Mouse (Mus musculus): ENCODE measurements around the gene Dlg1.

Dlg1 gene

DNA sequence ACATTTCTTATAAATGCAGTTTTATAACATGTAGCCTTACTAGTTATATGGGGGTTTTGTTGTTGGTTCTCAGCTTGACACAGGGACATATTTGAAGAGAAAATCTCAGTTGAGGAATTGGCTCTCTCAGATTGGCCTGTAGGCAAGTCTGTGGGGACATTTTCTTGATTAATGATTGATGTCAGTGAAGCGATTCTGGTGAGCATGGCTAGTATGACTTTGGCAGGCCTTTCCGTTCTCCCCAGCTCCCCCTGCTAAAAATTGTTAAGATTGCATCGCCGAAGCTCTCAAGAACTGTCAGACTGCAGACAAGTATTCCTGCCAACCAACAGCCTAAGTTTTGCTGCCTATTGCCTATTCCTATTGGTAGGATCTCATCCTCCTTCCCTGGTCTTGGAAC, 73.8 kb downstream of the Dlg1 start:
- DNase-seq (ENCODE audit: low spot score in 2 of 2) = no peak

DNA sequence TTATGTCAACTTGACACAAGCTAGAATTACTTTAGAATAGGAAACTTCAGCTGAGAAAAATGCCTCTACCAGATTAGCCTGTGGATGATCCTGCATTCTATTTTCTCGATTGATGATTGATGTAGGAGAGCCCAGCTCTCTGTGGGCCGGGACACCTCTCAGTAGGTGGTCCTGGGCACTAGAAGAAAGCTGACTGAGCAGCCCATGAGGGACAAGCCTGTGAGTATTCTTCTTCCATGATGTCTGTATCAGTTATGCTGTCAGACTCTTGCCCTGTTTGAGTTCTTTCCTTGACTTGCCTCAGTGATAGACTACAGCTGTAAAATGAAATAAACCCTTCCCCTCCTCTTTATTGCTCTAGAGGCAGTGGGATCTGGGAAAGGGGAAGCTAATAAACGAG, 74.5 kb downstream of the Dlg1 start:
- DNase-seq (ENCODE audit: low spot score in 2 of 2) = no peak

DNA sequence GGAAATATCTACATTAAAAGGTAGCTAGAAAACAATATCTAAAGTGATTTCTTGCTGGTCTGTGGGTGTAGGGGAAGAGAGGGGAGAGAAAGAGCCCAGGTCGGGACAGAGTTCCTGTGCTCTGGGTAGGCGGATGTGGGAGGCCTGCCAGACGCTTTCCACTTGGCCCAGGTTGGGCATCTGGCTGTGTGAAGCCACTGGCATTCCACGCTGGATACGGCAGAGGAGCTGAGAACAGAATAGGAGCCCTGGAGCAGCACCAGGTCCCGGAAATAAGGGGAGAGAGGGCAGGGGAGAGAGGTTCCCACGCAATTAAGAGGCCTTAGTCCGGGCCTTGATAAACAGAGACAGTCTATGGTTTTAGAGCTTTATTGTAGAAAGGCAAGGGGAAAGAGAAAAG, 77.0 kb downstream of the Dlg1 start:
- DNase-seq (ENCODE audit: low spot score in 2 of 2) = no peak

DNA sequence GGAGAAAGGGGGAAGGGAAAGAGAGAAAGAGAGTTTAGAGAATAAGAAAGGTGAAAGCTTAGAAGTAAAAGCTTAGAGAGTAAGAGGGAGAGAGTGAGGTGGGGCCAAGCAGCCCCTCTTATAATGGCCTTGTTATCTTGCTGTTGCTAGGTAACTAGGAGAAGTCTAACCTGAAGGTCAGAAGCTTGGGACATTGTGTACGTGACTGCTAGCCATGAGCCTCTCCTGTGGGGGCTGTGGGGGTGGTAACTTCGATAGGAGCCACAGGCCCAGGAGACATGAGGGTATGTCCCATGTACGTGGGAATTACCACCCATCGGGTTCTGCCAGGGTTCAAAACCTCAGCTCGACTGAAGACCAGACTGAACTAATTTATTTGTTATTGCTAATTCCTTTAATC, 77.5 kb downstream of the Dlg1 start:
- DNase-seq (ENCODE audit: low spot score in 2 of 2) = no peak

DNA sequence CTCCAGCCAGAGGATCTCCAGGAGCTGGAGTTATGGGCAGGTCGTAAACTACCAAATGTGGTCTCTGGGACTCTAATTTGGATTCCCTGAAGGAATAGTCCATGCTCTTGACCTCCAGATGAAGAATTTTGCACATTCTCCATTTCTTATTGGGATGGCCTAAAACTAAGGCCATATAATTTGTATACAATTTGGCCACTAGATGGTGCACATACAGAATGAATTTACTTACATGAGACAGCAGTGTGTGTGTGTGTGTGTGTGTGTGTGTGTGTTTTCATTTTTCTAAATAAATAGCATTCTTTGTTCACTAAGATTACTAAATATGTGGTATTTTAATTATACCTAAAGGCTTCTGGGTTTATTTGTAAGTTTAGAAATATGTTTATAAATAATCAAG, 87.3 kb downstream of the Dlg1 start:
- DNase-seq (ENCODE audit: low spot score in 2 of 2) = peak in 1 of 2 experiments; percentile 17

DNA sequence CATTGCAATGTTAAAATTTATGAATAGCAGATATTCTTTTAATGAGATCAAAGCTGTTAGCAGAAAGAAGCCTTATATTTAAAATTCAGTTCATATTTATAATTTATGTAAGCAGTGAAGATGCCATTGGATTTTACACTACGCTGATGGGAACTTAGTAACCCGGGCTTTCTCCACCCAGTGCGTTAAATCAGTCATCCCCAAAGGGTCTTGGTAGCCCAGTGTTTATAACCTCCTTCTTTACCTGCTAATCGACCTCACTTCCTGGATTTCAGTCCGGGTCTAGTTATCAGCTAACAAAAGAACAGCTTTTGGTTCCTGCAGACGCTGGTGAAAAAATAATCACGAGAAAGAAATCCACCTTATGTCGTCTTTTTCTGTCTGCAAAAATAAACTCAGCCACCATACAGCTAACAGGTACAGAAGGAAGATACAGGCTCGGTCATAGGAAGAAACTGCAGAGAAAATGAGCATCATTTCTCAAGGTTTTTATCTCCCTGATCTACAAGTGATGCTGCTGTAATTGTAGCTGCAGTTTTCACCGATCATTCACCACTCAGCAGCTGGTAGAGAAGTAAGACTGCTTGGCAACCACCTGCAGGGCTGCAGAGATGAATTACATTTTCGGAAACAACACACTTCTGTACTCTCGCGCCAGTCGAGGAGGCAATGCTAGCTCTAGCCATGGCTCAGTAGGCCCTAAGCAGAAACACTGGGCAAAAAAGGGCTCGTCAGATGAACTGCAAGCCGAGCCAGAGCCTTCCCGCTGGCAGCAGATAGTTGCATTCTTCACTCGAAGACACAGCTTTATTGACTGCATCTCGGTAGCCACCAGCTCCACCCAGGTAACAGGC, 91.2 kb downstream of the Dlg1 start:
- peak in 1 of 2 experiments; percentile 13 for DNase-seq (ENCODE audit: low spot score in 2 of 2)

DNA sequence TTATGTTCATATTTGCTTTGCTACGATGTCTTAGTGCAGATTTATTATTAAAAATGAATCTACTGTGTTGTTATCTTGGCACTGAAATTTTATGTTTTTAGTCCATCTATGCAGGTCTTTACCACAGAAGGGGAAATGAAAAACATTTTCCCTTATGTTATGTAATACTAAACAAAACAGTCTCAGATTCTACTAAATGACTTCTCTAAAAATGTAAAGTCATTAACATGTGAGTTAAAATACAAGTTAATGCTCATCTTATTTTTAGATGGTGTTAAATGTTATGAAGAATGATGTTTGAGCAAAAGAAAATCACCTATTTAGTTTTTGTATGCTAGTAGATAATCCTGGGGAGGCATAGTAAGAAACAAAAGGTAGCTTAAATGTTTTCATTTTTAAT, 91.8 kb downstream of the Dlg1 start:
- DNase-seq (ENCODE audit: low spot score in 2 of 2) = no peak

DNA sequence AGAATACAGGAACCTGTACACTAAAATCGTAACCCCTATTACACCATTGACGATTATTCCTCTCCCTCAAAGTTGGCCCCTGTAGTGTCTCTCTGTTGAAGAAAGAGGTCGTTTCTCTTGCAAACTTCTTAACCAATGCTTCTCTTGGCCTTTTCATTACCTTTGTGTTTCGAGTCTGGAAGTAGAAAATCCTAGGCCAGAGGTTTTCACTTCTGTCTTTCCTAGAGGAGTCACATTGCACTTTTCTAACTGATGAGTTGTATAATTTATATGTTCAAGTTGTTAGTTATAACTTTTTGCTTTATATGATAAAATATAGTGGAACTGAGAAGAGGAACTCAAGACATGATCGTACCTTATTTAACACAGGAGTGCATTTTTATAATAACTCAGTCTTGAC, 93.2 kb downstream of the Dlg1 start:
- no peak for DNase-seq (ENCODE audit: low spot score in 2 of 2)

DNA sequence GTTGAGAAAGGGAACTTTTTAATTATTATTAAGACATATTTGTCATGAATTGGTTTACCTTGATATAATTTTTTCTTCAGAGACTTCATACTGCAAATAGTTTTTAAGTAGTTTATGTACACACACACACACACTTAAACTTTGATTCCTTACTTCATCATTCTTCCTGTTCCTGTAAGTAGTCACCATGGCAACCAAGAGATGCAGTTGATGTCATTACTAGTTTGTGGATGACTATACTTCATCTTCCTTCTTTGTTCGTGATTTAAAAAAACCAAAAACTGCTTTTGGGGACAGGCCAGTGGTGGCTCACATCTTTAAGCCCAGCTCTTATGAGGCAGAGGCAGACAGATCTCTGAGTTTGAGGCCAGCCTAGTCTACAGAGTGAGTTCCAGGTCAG, 94.4 kb downstream of the Dlg1 start:
- DNase-seq (ENCODE audit: low spot score in 2 of 2) = no peak

DNA sequence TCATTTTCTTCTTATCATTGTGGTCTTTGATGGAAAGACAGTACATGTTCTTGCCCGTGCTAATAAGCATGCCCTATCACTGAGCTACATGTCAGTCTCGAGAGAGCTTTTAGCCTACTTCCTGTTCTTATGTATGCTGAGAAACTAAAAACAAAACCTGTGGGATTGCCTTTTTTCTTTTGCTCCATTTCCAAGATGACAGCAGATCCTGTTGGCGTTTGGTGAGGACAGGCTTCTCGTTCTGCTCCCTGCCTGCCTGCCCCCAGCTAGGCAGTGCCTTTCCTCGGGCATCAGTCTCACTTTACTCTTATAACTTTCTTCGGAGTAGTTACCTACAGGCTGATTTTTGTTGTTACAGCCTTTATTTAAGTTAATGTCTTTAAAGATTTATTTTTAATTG, 96.2 kb downstream of the Dlg1 start:
- no peak for DNase-seq (ENCODE audit: low spot score in 2 of 2)

DNA sequence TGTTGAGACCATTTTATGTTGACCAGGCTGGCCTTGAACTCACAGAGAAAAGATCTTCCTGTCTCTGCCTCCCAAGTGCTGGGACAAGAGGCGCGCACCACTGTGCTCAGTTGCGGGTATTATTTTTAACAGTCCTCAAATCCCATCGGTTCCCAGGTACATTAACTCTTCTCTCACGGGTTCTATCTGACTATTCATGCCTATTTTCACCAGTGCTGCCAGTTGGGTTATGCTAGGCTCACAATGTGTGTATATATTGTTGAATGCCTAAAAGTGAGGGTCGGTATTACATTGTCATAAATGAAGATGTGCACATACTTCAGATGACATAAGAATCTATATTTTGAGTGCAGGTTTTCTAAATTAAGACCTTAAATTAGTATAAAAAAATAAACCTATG, 103.1 kb downstream of the Dlg1 start:
- no peak for DNase-seq (ENCODE audit: low spot score in 2 of 2)

DNA sequence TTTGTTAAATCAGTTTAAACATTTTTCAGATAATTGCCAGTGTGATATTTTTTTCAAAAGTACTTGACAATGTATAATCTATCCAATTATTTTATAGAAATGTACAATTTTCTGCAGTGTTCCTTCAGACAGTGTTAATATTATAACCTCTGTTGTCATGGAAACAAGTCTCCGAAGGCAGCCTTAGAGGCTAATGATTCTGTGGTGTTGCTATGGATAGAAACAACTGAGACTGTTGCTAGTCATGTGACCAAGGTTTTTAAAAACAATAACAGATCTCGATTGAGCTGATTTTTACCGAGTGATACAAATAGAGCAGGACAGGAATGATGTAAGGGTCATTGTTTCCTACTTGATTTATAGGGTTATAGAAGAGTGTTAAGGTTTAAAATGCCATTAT, 103.5 kb downstream of the Dlg1 start:
- DNase-seq (ENCODE audit: low spot score in 2 of 2) = no peak

DNA sequence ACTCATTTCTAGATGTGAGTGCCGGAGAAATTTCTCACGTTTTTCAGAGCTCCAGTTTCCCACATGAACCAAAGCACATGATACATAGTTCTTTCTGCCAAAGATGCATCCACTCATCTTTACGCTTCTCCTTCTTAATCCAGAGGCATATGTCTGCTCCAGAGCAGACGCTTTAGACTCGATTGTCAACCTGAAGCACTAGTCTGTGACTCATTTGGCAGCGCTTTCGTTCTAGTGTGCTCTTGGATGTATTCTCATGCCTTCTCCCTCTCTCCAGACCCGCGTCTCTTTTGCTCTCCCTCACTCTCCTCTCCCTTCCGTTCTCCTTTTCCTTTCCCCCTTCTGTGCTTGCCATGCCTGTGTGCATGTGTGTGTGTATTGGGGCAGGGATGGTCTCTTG, 112.7 kb downstream of the Dlg1 start:
- DNase-seq (ENCODE audit: low spot score in 2 of 2) = no peak

DNA sequence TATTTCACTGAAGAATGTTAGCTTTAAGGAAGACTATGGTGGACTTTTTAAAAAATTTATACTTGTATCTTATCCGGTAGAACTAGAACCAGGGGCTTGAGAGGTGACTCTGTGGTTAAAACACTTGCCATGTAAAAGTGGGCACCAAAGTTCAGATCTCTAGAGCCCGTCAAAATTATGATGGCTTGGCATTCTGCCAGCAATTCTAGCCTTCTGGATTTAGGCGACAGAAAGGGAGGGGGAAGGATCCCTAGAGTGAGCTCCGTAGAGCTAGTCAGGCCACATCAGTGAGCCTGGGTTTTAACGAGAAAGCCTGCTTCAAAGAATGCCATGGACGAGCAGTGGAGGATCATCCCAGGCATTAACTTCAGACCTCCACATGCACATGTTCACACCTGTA, 117.8 kb downstream of the Dlg1 start:
- no peak for DNase-seq (ENCODE audit: low spot score in 2 of 2)

DNA sequence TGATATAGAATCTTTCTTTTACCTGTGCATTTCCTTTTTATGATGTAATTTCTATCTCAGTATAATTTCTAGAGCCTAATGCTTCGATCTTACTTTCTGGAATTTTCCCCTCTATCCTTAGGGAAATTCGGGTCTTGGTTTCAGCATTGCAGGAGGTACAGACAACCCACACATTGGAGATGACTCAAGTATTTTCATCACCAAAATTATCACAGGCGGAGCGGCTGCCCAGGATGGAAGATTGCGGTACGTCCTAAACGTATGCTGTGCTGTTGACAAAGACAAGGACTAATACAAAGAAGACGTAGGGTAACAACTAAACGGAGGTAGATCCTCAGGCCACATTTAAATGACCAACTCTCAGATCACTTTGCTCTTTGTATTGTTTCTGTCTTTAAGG, 126.8 kb downstream of the Dlg1 start:
- no peak for DNase-seq (ENCODE audit: low spot score in 2 of 2)

DNA sequence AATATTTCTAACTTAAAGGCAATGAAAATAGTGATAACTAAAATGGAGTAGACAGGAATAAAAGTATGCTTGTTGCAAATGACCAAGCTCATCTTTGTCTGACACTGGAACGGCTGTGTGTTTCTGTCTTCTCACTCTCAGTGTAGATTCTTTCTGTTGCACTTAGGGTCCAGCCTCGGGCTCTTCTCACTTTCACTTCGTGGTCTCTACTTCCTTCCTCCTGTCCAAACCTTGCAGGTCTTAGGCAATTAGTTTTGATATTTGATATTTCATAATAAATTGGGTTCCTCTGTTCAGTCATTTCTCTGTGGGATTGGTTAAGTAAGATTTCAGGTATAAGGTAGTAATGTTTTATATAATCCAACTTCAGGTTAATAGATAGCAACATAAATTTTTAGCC, 140.4 kb downstream of the Dlg1 start:
- no peak for DNase-seq (ENCODE audit: low spot score in 2 of 2)

DNA sequence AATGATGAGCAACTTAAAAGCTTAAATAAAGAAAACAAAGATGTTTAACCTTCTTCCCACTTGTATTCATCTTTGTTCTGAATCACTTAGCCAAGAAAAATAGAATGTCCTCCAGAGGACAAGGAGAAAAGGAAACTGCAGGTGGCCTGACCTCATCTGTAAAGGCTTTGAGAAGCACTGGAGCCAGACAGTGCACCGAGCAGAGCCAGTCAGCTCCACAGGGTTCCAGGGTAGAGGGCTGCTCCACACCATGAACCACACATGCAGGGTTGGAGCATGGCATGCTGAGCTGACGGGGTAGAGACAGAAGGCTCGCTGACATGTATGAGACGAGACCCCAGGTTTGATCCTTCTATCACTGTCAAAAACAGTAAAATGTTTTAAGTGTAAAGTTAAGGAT, 162.8 kb downstream of the Dlg1 start:
- DNase-seq (ENCODE audit: low spot score in 2 of 2) = no peak

DNA sequence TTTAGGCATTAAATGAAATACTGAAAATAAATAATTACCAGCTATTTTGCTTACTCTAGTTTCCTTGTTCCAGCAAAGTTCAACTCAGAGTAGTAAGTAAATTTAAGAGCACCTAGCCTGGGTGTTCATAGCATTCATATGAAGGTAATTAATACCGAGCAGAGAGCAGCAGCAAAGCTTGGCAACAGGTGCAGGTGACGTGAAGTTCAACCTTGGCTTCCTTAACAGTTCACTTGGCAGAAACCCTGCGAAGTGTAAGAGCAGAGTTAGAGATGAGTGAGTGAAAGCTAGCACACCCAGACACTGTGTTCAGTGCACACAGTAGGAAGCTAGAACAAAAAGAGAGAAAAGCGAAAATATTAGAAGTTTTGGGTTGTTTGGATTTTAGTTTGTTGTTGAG, 167.5 kb downstream of the Dlg1 start:
- no peak for DNase-seq (ENCODE audit: low spot score in 2 of 2)

DNA sequence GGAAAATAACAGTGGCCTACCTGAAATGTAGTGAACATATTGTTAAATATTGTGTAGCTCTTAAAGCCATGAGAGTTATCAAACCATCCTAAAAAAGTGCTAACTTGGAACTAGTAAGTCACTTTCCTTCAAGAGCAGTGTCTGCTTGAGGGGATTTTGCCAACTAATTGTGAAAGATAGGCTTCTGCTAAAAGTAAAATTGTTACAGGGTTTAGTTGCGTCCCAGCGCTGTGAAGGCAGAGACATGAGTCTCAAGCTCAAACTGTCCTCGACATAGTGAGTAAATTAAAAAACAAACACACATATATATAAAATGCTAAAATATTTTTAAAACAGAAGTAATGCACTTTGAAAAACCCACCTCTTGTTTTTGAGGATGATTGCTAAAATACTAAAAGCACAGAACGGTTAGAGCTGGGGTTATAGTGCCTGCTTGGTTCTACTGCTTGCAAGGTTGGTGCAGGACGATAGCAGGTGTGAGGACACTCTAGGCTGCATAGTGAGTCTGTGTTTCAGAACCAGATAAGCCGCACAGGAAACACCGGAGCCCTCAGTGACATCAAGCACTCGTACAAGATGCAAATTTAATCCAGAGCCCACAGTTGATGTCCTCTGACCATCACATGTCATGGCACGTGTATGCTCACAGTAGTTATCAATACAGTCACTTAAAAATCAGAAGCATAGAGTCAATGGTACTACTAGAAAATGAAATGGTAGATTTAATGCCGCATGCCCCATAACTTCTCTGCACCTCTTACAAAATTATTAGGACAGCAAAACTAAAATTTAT, 169.6 kb downstream of the Dlg1 start:
- no peak for DNase-seq (ENCODE audit: low spot score in 2 of 2)

DNA sequence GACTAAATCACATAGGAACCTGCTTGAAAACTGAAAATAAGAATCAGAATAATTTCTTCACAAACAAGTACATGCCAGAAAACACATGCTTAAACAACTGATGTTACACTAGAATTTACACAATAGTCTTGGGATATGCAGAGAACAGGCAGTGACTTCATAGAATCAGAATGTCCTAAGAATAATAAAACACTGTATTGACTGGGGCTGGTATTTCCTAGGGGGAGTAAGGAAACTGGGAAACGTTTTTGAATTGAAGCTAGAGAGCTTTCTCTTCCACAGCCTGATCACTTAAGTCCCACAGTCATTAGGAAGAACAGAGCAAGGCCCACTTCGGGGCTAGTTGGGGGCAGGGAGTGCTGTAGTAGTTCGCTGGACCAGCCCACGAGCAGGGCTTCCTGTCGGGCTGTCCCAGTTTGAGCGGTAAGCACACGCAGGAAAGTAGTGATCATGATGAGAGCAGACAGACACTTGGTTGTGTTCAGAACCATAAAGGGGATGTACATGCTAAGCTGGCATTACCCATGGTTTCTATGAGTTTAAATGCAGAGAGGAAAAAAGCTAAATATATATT, 170.9 kb downstream of the Dlg1 start:
- no peak for DNase-seq (ENCODE audit: low spot score in 2 of 2)

DNA sequence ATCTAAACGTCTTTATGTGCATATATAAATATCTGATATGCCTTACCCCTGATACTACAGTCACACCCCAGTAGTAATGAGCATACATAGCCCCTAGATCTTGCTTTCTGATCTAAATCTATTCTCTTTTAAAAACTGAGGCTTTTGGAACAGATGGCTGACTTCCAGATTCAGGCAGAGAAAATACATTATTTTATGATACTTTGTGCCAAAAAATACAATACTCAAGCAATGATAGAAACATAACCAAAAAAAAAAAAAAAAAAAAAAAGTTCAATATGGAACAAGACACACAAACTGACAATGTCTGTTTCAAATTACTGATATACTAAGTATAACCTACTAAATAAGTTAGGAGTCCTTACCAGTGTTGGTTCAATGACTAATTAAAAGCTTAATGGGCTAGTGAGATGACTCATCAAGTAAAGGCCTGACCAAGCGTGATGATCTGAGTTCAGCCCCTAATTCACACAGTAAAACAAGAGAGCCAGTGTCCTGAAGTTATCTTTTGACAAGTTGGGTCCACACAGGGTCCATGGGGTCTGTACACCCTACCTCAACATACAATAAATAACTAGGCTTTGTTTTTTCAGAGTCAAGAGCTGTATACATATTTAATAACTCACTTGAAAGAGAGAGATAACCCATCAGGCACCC, 171.5 kb downstream of the Dlg1 start:
- no peak for DNase-seq (ENCODE audit: low spot score in 2 of 2)

DNA sequence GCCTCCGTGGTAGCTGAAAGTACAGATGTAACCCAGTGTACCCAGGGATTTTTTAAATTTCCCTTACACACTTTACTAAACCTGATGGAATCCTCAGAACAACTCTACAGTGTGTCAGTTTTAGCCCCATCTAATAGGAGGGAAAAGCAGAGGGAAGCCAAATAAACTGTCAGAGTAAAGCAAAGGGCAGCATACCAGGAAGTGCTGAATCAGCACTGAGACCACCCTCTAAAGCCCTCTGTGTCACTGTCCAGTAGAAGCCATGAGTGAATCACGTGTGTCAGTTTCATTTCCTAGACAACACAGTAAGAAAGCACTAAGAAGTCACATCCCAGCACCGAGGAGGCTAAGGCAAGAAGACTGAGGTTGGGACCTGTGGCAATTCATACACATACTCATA, 174.1 kb downstream of the Dlg1 start:
- no peak for DNase-seq (ENCODE audit: low spot score in 2 of 2)

Data from cerebellum, postnatal 4 days (tissue).